Mouse (Mus musculus) erythroblast, embryonic 14.5 days (primary cell): ENCODE data around the gene Ceacam16.

ENCODE experiments used
- GATA1 ChIP-seq: IDR thresholded peaks from 2 replicates; pipeline ENCODE4 v1.6.1; 2012; ENCODE audit warnings: low read length, inconsistent platforms, mixed read lengths
- TAL1 ChIP-seq: IDR thresholded peaks from 3 replicates; pipeline ENCODE4 v1.6.1; 2012; ENCODE audit warnings: low read length, inconsistent platforms, mixed read lengths

DNA sequence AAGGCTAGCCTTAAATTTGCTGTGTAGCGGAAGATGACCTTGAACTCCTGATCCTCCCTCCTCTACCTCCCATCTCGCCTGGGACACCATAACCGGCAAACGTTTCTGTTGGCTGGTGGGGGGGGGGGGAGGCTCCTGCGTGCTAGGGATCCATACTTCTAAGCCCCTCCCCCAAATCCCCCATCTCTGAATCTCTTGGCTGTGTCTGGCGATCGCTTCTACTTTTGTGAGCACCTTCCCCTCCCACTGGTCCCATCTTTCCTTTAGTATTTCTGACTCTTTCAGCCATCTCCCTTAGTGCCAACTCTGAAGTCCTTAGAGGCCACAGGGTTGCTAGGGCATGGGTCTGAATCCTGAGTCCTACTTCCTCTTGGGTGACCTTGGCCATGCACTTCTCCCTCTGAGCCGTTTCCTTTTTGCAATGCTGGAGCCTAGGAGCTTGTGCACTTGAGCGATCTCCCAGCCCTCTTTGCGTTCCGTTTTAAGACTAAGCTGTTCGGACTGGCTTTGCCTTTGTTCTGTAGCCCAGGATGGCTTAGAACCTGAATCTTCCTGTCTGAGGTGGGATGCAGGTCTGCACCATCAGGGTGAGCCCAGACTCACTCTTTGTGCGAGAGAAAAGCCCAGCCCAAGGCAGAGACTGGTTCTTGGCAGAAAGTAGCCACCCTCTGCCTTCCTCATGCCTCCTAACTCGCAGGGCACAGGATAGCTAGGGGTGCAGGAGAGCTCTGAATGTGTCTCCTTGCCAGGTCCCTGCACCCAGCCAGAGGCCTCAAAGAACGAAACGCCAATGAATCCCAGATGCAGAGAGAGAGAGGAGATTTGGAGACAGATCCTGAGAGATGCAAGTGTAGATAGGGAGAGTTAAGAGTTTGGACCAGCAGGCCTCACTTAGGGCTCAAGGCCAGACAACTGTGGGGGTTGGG is 37.6 kb downstream of the Ceacam16 start:
- TF ChIP-seq GATA1 (no peak), TAL1 (no peak)
